Mouse (Mus musculus): ENCODE measurements at regions not wholly inside any gene's neighbourhood (a gene's known extent, or its start where the extent isn't known, plus 50 kb on each side); places are given as distances from the start of the nearest gene placed in this dataset.

GRCm38 (mm10) chr6:95372938-95373337 is 51.0 kb downstream of the Gm10234 start:
- Histone ChIP-seq H3K4me3 (no peak overlapping the region), H3K27ac (no peak overlapping the region)
- DNase-seq (ENCODE audit: low spot score in 2 of 2): no peak
- TF ChIP-seq CTCF (conservative IDR thresholded peaks at IDR 0.05): no peak

- Histone ChIP-seq H3K4me3 (no peak overlapping the region), H3K27ac (no peak overlapping the region)
- no peak for DNase-seq (ENCODE audit: low spot score in 2 of 2)
- TF ChIP-seq CTCF (conservative IDR thresholded peaks at IDR 0.05): no peak
Observed at GRCm38 (mm10) chr6:95374266-95374665, 52.4 kb downstream of the Gm10234 start.

- peak in 1 of 2 experiments; percentile 46 for DNase-seq (ENCODE audit: low spot score in 2 of 2)
- TF ChIP-seq CTCF (conservative IDR thresholded peaks at IDR 0.05): no peak
- Histone ChIP-seq H3K27ac (no peak overlapping the region), H3K4me3 (no peak overlapping the region)
Observed at GRCm38 (mm10) chr6:95377590-95378245, 55.8 kb downstream of the Gm10234 start.

GRCm38 (mm10) chr6:95378349-95378748 is 56.4 kb downstream of the Gm10234 start:
- no peak for TF ChIP-seq CTCF (conservative IDR thresholded peaks at IDR 0.05)
- no peak for DNase-seq (ENCODE audit: low spot score in 2 of 2)
- Histone ChIP-seq H3K4me3 (no peak overlapping the region), H3K27ac (no peak overlapping the region)
